Mouse (Mus musculus) ES-E14 (cell line): ENCODE results near the gene Asic2.

Source experiments
- HCFC1 ChIP-seq: IDR thresholded peaks from 2 replicates; pipeline ENCODE4 v1.6.1; 2012; ENCODE audit warnings: low read length, inconsistent platforms, borderline replicate concordance; ENCODE audit not compliant: insufficient read depth
- ZNF384 ChIP-seq: IDR thresholded peaks from 2 replicates; pipeline ENCODE4 v1.6.1; 2012; ENCODE audit warnings: low read depth, low read length, inconsistent platforms

GRCm38 (mm10) chr11:82010115-82010514, 41.9 kb upstream of the Asic2 start:
- TF ChIP-seq ZNF384: no peak
- no peak for TF ChIP-seq HCFC1
